Mouse (Mus musculus) intestine, embryonic 15.5 days (tissue): ENCODE measurements at regions not wholly inside any gene's neighbourhood (a gene's known extent, or its start where the extent isn't known, plus 50 kb on each side); places are given as distances from the start of the nearest gene placed in this dataset.
"Not testable (repeated sequence)": the region's sequence is repeated elsewhere in the genome, so short reads cannot be mapped to it uniquely, and the experiment has no call there.

ENCODE experiments used
- ATAC-seq: fragments of 200-750 bp; cut with Nextera tagmentation; 2 replicates; pipeline ENCODE4 v1.8.0; 2017; ENCODE audit warnings: moderate TSS enrichment, moderate library complexity
- H3K27ac ChIP-seq: fragments of 300-500 bp; sonication (generic); 2 replicates; pipeline ENCODE4 v1.5.1; 2015; ENCODE audit warnings: mild to moderate bottlenecking, inconsistent platforms
- H3K27me3 ChIP-seq: fragments of 300-500 bp; sonication (generic); replicated peaks from 2 replicates; pipeline ENCODE4 v1.6.1; 2015; ENCODE audit warnings: inconsistent platforms
- H3K36me3 ChIP-seq: fragments of 300-500 bp; sonication (generic); 2 replicates; pipeline ENCODE4 v1.6.1; 2015; ENCODE audit warnings: inconsistent platforms
- H3K4me1 ChIP-seq: fragments of 300-500 bp; sonication (generic); replicated peaks from 2 replicates; pipeline ENCODE4 v1.6.1; 2015; ENCODE audit warnings: inconsistent platforms
- H3K4me2 ChIP-seq: fragments of 300-500 bp; sonication (generic); replicated peaks from 2 replicates; pipeline ENCODE4 v1.6.1; 2015; ENCODE audit warnings: mild to moderate bottlenecking, inconsistent platforms
- H3K4me3 ChIP-seq: fragments of 300-500 bp; sonication (generic); replicated peaks from 2 replicates; pipeline ENCODE4 v1.5.1; 2015; ENCODE audit warnings: inconsistent platforms
- H3K9ac ChIP-seq: fragments of 300-500 bp; sonication (generic); 2 replicates; pipeline ENCODE4 v1.6.1; 2015; ENCODE audit warnings: inconsistent platforms
- H3K9me3 ChIP-seq: fragments of 300-500 bp; sonication (generic); 2 replicates; pipeline ENCODE4 v1.6.1; 2016; ENCODE audit warnings: inconsistent platforms
- WGBS: fragments of 180-500 bp; shearing (Covaris S2); methylation state at CpG from one replicate; pipeline ENCODE4 v1.1.7; 2015; 5-methylcytosine and 5-hydroxymethylcytosine counted together

DNA sequence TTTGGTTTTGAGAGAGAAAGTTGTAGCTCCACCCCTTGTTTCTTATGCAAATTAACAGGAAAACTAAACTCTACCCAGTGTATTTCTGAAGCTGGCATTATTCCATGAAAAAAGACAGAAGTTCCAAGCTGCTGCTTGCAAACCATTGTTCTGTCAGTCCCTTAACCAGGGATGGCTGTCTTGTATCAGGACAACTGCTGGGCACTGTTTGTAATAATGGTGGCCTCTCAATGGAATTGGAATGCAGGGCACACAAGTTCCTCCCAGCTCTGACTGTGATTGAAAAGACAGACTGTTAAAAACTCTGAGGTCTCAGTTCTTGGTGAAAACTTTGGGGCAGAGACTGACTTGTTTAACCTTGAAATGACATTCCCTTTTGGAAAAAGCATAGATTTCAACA, 516.0 kb upstream of the Fam241a start:
- H3K4me2 ChIP-seq = no peak overlapping the region
- H3K27ac ChIP-seq = no peak overlapping the region
- H3K27me3 ChIP-seq = no peaks in the 10 kb centered on the region
- H3K36me3 ChIP-seq = no peaks in the 10 kb centered on the region
- H3K4me1 ChIP-seq = no peaks in the 10 kb centered on the region
- H3K9ac ChIP-seq = no peak overlapping the region
- ATAC-seq = no peak
- H3K9me3 ChIP-seq = no peaks in the 10 kb centered on the region
- no peak overlapping the region for H3K4me3 ChIP-seq

DNA sequence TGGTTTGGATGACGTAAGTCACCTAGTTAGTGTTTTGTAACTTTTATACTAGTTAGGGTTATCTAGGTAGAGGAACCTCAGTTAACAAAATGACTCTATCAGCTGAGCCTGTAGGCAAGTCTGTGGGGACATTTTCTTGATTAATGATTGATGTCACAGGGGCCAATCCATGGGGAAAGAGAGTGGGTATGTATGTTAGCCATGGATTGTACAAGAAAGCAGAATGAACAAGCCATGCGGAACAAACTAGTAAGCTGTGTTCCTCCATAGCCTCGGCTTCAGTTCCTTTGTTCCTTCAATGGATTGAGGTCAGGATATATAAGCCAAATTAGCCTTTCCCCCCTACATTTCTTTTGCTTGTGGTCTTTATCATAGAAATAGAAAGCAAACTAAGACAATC, 498.7 kb upstream of the Fam241a start:
- H3K36me3 ChIP-seq = no peaks in the 10 kb centered on the region
- 93% methylated on average over 3 of the region's 3 CpGs for WGBS
- no peak for ATAC-seq
- H3K9me3 ChIP-seq = no peaks in the 10 kb centered on the region
- H3K4me3 ChIP-seq = no peak overlapping the region
- H3K27me3 ChIP-seq = no peaks in the 10 kb centered on the region
- H3K9ac ChIP-seq = no peak overlapping the region
- no peaks in the 10 kb centered on the region for H3K4me1 ChIP-seq
- H3K27ac ChIP-seq = no peak overlapping the region
- no peak overlapping the region for H3K4me2 ChIP-seq

DNA sequence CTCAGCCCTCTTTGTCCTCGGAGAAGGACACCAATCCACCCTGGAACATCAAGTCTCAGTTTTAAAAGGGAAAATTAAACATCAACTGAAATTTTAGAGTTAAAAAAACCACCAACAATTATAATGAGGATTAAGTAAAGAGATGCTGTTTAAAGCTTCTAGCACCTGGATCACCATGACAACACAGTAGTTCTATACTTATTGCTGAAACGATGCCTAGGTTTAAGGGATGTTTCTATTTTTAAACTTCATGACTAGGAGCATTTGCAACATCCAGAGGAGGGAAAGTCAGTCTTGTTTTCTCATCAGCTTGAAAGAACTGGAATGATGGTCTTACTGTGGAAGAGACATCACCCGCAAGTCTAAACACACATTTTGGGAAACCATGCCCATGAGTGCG, 484.5 kb upstream of the Fam241a start:
- Histone ChIP-seq H3K27me3 (no peaks in the 10 kb centered on the region), H3K27ac (no peak overlapping the region)
- whole genome bisulfite sequencing = 84% methylated on average over 4 of the region's 4 CpGs

DNA sequence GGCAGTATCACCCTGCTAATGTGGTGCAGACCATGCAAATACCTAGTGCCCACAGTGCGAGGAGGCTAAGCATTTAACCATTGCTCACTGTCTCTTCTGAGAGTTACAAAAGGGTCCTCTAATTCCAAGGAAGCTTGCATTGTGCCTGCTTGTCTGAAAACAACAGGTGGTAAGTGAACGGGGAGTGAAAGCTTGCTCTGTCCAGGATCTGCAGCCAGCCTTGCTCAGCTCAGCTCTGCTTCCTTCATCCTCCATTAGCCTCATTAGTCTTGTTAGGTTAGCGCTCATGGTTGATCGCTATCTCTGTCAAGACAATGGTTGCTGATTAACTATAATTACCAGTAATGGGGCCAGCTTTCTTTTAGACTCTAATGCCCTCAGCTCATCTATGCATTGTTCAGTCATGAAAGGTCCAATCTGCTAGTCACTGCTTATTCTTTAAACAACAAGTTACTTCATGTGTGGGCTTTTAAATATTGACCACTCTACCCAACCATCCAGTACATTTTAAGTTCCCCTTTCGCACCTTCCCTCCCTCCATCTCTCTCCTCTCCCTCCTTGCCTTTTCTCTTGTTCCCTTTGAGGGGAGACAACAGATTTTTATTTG, 473.5 kb upstream of the Fam241a start:
- Histone ChIP-seq H3K4me3 (no peak overlapping the region), H3K27me3 (no peaks in the 10 kb centered on the region), H3K27ac (no peak overlapping the region), H3K4me2 (no peak overlapping the region), H3K9me3 (no peaks in the 10 kb centered on the region), H3K4me1 (no peaks in the 10 kb centered on the region), H3K36me3 (no peaks in the 10 kb centered on the region), H3K9ac (no peak overlapping the region)
- ATAC-seq = no peak
- 55% methylated on average over 5 of the region's 5 CpGs for WGBS

More for the DNA sequence above, 484.5 kb upstream of the Fam241a start:
- no peak overlapping the region for H3K9ac ChIP-seq
- H3K4me1 ChIP-seq = no peaks in the 10 kb centered on the region
- ATAC-seq = no peak
- no peaks in the 10 kb centered on the region for H3K9me3 ChIP-seq
- no peaks in the 10 kb centered on the region for H3K36me3 ChIP-seq
- H3K4me3 ChIP-seq = no peak overlapping the region
- no peak overlapping the region for H3K4me2 ChIP-seq

DNA sequence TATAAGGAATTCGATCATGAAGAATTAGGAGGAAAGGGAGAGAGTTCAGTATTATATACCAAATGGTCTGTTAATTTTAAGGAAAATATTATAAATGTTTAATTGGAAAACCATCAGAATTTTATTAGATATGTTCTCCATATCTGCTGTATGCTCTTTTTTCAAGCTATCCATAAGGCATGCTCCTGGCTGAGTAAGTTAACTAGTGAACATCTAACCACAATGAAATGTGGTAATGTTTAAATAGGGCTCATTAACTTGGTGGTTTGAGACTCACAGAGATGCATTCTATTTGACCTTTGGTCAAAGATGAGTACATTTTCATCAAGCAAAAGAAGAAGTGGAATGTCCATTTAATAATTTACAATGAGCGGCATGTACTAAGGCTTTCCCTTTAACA, 466.2 kb upstream of the Fam241a start:
- Histone ChIP-seq H3K4me1 (no peaks in the 10 kb centered on the region), H3K9ac (no peak overlapping the region), H3K36me3 (no peaks in the 10 kb centered on the region), H3K27ac (no peak overlapping the region), H3K27me3 (no peaks in the 10 kb centered on the region), H3K4me3 (no peak overlapping the region), H3K9me3 (no peaks in the 10 kb centered on the region), H3K4me2 (no peak overlapping the region)
- no peak for ATAC-seq
- 88% methylated on average over 2 of the region's 2 CpGs for WGBS

DNA sequence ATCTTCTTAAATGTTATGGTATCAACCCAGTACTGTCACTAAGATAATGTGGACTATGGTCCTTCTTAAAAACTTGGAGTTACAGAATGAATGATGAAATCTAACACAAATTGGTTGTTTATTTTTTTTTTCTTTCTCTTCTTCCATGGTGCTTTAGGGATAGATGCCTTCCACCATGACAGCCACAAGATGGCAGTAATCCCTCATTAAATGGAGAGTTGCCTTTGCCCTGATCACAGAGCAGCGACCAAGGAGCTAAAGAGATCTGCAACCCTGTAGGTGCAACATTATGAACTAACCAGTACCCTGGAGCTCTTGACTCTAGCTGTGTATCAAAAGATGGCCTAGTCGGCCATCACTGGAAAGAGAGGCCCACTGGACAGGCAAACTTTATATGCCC, 453.0 kb upstream of the Fam241a start:
- WGBS = 14% methylated on average over 2 of the region's 2 CpGs
- H3K27me3 ChIP-seq, H3K9ac ChIP-seq, H3K36me3 ChIP-seq, H3K27ac ChIP-seq, H3K4me3 ChIP-seq, H3K9me3 ChIP-seq, H3K4me1 ChIP-seq, H3K4me2 ChIP-seq: not testable (repeated sequence)
- peak; percentile 74; the same call in 1 of the 2 replicates for ATAC-seq

DNA sequence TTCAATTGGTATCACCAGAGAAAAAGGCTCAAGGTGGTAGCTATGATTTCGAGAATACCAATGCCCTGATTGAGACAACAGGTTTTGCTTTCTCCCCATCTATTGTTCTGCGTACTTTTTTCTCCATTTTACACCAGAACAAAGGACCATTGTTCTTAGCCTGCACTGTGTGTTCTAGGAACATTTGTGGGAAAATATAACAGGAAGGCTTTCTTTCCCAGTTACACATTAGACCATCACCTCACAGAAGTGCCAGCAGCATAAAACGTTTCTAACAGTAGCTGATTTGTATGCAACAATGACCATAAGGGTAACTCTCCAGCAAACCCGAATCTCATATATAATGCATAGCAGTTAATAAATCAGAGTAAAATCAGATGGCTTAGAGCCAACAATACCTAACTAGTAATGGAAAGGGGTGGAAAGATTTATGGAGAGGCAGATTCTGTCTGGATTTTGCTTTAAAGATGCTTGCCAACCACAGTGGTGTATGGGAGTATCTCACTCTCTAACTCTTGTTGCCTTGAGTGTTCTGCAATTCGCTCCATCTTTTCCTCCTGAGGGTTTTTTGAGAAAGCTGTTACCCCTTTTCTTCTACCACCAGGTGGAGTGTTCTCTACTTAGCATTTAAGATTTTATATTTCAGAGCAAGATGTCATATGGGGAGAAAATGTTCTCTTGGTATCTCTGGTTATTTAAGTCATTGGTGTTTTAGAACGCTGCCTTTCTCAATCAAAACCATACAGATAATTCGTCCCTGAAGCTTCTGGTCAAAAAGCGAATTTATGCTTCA, 451.9 kb upstream of the Fam241a start:
- Histone ChIP-seq H3K4me1 (no peaks in the 10 kb centered on the region), H3K9me3 (no peaks in the 10 kb centered on the region), H3K36me3 (no peaks in the 10 kb centered on the region), H3K27ac (no peak overlapping the region), H3K9ac (no peak overlapping the region), H3K4me2 (no peak overlapping the region), H3K27me3 (no peaks in the 10 kb centered on the region), H3K4me3 (no peak overlapping the region)
- 61% methylated on average over 8 of the region's 8 CpGs for WGBS
- no peak for ATAC-seq

DNA sequence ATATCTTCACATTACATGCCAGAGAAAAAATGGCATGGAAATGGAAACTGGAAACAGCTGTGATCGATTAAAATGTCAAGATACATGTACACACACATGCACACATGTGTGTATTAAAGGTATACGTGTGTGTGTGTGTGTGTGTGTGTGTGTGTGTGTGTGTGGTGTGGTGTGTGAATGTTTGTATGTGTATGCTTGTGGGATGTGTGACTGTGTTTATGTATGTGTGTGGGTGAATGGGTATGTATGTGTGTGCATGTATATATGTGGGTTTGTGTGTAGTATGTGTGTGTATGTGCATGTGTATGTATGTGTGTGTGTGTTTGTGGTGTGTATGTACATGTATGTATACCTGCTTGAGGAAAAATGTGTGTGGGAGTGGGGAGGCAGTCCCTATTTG, 441.4 kb upstream of the Fam241a start:
- Histone ChIP-seq H3K4me1 (no peaks in the 10 kb centered on the region), H3K27ac (no peak overlapping the region), H3K4me2 (no peak overlapping the region), H3K4me3 (no peak overlapping the region), H3K9ac (no peak overlapping the region), H3K27me3 (no peaks in the 10 kb centered on the region), H3K36me3 (no peaks in the 10 kb centered on the region), H3K9me3 (no peaks in the 10 kb centered on the region)
- WGBS = 61% methylated on average over 2 of the region's 2 CpGs
- peak; percentile 25; the same call in 1 of the 2 replicates for ATAC-seq

DNA sequence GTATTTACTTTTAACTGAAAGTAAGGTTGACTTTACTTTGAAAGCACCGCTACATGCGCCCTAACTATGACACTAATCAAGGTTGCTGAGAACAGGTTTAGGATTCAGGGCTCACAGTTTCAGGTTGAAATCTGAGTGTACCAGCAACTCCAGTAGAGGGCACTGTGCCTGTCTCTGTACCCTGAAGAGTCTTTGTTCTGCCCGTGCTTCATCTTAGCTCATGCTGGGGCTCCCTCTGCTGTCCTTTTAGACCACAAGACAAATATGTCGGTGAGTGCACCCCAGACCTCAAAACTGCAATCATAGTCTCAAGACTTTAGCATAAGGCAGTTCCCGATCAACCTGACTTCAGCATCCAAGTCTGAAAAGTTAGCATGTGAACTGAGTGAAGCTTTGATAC, 440.9 kb upstream of the Fam241a start:
- Histone ChIP-seq H3K4me1 (no peaks in the 10 kb centered on the region), H3K4me2 (no peak overlapping the region), H3K9me3 (no peaks in the 10 kb centered on the region), H3K4me3 (no peak overlapping the region), H3K9ac (no peak overlapping the region), H3K27me3 (no peaks in the 10 kb centered on the region), H3K36me3 (no peaks in the 10 kb centered on the region), H3K27ac (no peak overlapping the region)
- peak; percentile 80 for ATAC-seq
- 17% methylated on average over 5 of the region's 5 CpGs for WGBS

DNA sequence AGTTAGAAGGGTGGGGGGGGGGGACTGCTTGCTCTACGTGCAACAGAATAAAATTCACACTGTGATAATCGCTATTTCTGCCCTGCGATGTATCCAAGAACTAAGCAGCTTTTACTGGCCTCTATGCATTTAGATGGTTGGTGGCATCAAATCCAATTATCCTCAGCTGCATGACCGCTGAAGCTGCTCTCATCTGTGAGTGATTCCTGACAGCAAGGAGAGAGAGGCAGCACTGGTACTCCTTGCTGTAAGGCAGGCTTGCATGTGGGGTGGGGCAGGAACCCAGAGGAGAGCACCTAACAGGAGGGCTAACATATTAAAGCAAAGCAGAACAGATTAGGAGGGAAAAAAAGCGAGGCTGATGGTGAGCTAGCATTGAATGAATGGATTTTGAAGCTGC, 431.6 kb upstream of the Fam241a start:
- Histone ChIP-seq H3K4me3 (no peak overlapping the region), H3K4me2 (no peak overlapping the region), H3K4me1 (no peaks in the 10 kb centered on the region), H3K36me3 (no peaks in the 10 kb centered on the region), H3K9ac (no peak overlapping the region), H3K27me3 (no peaks in the 10 kb centered on the region), H3K9me3 (no peaks in the 10 kb centered on the region), H3K27ac (no peak overlapping the region)
- no peak for ATAC-seq
- WGBS = 79% methylated on average over 5 of the region's 5 CpGs

DNA sequence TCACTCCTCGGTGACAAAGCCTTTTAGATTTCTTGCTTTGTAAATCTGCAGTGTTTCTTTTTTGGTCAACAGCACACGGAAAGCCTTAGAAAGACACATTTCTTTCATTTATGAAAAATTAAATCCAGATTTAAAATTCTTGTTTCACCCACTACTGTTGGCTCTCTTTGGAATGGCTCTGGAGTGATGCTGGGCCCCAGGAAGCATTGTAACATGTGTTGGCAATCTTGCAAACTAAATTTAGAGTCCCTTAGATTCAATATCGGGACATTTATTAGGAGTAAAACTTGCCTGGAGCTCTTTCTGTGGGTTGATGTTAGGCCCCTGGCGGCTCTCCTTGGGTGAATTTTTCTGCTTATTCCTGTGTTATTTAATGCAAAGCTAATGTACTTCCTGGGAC, 405.2 kb upstream of the Fam241a start:
- Histone ChIP-seq H3K9me3 (no peaks in the 10 kb centered on the region), H3K4me2 (no peak overlapping the region), H3K36me3 (no peaks in the 10 kb centered on the region), H3K9ac (no peak overlapping the region), H3K27me3 (no peaks in the 10 kb centered on the region), H3K4me3 (no peak overlapping the region), H3K4me1 (no peaks in the 10 kb centered on the region), H3K27ac (no peak overlapping the region)
- ATAC-seq = no peak
- 90% methylated on average over 4 of the region's 4 CpGs for WGBS

DNA sequence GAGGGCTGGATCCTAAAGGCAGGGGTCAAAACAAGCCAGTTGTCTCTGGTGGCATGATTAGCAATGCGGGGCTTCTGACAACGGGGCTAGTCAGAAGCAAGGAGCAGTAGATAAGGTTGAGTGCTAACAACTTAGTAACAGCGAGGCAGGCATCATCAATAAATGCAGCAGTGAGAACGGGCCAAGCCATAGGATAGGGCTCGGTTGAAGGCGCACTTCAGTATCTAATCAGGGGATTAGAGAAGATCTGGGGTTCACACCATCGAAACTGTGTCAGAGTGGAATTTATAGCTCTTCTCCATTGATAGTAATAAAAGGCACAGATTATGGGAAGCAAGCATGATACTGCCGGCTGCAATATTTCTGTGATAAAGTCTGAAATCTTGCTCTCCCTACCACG, 402.0 kb upstream of the Fam241a start:
- Histone ChIP-seq H3K36me3 (no peaks in the 10 kb centered on the region), H3K4me2 (no peak overlapping the region), H3K4me1 (no peaks in the 10 kb centered on the region), H3K27ac (no peak overlapping the region), H3K4me3 (no peak overlapping the region), H3K27me3 (no peaks in the 10 kb centered on the region), H3K9me3 (no peaks in the 10 kb centered on the region), H3K9ac (no peak overlapping the region)
- ATAC-seq = peak; percentile 76
- 50% methylated on average over 9 of the region's 9 CpGs for WGBS

DNA sequence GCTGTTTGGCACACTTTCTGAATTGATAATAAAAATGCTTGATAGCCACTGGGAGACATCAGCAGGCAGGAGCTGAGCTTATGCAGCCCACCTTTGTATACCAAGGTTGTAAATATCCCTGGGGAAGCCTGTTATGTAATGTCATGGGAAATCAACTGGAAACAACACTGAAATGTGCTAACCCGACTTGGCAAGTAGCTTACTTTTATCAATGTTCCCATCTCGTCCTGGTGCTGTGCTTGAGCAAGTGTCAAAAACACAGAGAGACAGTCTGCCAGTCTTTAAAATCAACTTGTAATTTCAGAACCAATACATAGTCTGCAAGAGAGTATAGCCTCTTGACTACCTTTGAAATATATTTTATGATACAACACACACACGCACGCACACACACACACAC, 391.7 kb upstream of the Fam241a start:
- Histone ChIP-seq H3K27me3 (no peaks in the 10 kb centered on the region), H3K9ac (no peak overlapping the region), H3K9me3 (no peaks in the 10 kb centered on the region), H3K27ac (no peak overlapping the region), H3K4me3 (no peak overlapping the region), H3K4me1 (no peaks in the 10 kb centered on the region), H3K4me2 (no peak overlapping the region), H3K36me3 (no peaks in the 10 kb centered on the region)
- ATAC-seq = no peak
- WGBS = 48% methylated on average over 4 of the region's 4 CpGs
